Mouse (Mus musculus) kidney, postnatal 0 days (tissue): Measurements from ENCODE around the gene Ahdc1. TPM values are rescaled to one million over a fixed set of nuclear protein-coding genes. Genes with fewer than 3 reads are reported as not detected.

Source experiments
- ATAC-seq: fragments of 200-750 bp; cut with Nextera tagmentation; replicated peaks from 2 replicates; pipeline ENCODE4 v1.8.0; 2017; ENCODE audit warnings: low read depth, moderate number of reproducible peaks, moderate TSS enrichment, moderate library complexity; ENCODE audit not compliant: low FRiP score
- DNase-seq: peaks from one replicate; pipeline ENCODE4 v3.0.0-alpha.2; 2016; ENCODE audit warnings: low spot score
- H3K27ac ChIP-seq: fragments of 300-500 bp; sonication (generic); 2 replicates; pipeline ENCODE4 v1.5.1; 2014; ENCODE audit warnings: mild to moderate bottlenecking
- H3K27me3 ChIP-seq: fragments of 300-500 bp; sonication (generic); 2 replicates; pipeline ENCODE4 v1.6.1; 2014; ENCODE audit warnings: low read length, mixed read lengths; ENCODE audit not compliant: insufficient read depth
- H3K36me3 ChIP-seq: fragments of 300-500 bp; sonication (generic); 2 replicates; pipeline ENCODE4 v1.6.1; 2014; ENCODE audit warnings: low read length, mixed read lengths; ENCODE audit not compliant: insufficient read depth
- H3K4me1 ChIP-seq: fragments of 300-500 bp; sonication (generic); replicated peaks from 2 replicates; pipeline ENCODE4 v1.6.1; 2014; ENCODE audit warnings: antibody characterized with exemption, low read length, mixed read lengths; ENCODE audit not compliant: insufficient read depth
- H3K4me2 ChIP-seq: fragments of 300-500 bp; sonication (generic); 2 replicates; pipeline ENCODE4 v1.6.1; 2014; ENCODE audit warnings: mild to moderate bottlenecking, low read length, moderate library complexity, mixed read lengths
- H3K4me3 ChIP-seq: fragments of 300-500 bp; sonication (generic); replicated peaks from 2 replicates; pipeline ENCODE4 v1.5.1; 2014; ENCODE audit warnings: low read depth, low read length
- H3K9ac ChIP-seq: fragments of 300-500 bp; sonication (generic); 2 replicates; pipeline ENCODE4 v1.6.1; 2014; ENCODE audit warnings: low read depth, low read length
- H3K9me3 ChIP-seq: fragments of 300-500 bp; sonication (generic); replicated peaks from 2 replicates; pipeline ENCODE4 v1.6.1; 2016; ENCODE audit warnings: low read length, inconsistent platforms, mixed read lengths
- CTCF ChIP-seq: IDR thresholded peaks from 2 replicates; pipeline ENCODE4 v1.5.1; 2016; ENCODE audit warnings: antibody characterized with exemption, low read depth, mild to moderate bottlenecking, moderate library complexity
- WGBS: fragments of 180-500 bp; shearing (Covaris S2); extraction: QIAGEN DNeasy Blood & Tissue Kit; methylation state at CpG from one replicate; pipeline ENCODE4 v1.1.7; 2014; 5-methylcytosine and 5-hydroxymethylcytosine counted together
- polyA plus RNA-seq: library from polyadenylated mRNA; unstranded; fragments of >200 nt; fragmentation: Nextera tagmentation; extraction: Ambion mirVana; gene quantifications from 2 replicates; pipeline ENCODE4 v1.2.1, GENCODE M21; 2015

Gene Ahdc1
- polyA plus RNA-seq, 1 experiment from 2014 or later: 6.4 TPM

DNA sequence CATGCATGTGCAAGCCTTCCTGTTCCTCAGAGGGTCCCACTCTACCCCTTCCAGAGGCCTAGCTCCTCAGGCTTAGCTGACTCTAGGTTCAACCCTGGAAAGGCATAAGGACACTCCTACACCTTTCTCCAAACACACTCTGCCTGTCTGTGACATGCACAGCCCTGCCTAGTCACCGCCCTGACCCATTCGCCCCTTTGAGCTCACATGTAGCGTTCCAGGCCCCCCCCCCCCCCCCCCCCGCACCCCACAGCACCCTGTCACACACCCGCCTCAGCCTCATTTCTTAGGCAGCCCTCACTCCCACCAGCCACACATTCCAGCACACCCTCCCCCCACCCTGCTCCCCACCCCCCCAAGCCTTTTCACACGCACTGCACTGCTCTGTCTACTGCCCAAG is 9.7 kb downstream of the Ahdc1 start:
- Histone ChIP-seq H3K4me1 (peaks cover 76% of the 10 kb centered on the region), H3K27ac (peak overlapping the region; percentile 70), H3K9me3 (no peaks in the 10 kb centered on the region), H3K4me3 (no peak overlapping the region), H3K4me2 (0 out of 2 replicates have a peak overlapping the region, but pooled peaks have one; percentile 37), H3K36me3 (peaks cover 4% of the 10 kb centered on the region; the same call in 1 of the 2 replicates), H3K27me3 (no peaks in the 10 kb centered on the region), H3K9ac (no peak overlapping the region)
- 23% methylated on average over 5 of the region's 6 CpGs for WGBS
- ATAC-seq (0 out of 2 replicates have a peak, but pooled peaks have one; percentile 4), DNase-seq (no peak)
- no peak for TF ChIP-seq CTCF

DNA sequence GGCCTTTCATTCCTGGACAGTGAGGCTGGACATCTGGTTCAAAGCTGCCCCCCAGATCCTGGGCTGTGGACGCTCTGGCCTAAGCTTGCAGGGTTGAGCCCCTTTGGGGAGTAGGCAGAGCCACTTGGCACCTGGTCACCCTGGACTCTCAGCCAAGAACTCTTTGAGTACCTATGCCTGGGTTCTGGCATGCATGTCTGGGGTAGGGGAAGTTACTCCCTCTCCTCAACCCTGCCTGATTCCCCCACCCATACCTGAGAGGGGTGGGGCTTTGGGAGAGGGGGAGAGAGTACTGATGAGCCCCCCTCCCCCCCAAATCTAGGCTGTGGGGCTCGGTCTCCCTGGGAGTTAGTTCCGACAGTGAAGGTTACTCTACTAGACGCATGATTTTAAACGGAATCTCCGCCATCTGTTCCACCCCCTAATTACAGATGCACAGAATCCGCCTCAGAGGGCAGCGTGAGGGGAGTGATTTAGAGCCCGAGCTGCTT is 10.2 kb downstream of the Ahdc1 start:
- Histone ChIP-seq H3K9ac (peak overlapping the region; percentile 20; the same call in 1 of the 2 replicates), H3K4me3 (no peak overlapping the region), H3K4me1 (peaks cover 71% of the 10 kb centered on the region), H3K27ac (peak overlapping the region; percentile 70), H3K9me3 (no peaks in the 10 kb centered on the region), H3K27me3 (no peaks in the 10 kb centered on the region), H3K4me2 (peak overlapping the region; percentile 37), H3K36me3 (peaks cover 7% of the 10 kb centered on the region)
- no peak for DNase-seq
- WGBS: 9% methylated on average over 9 of the region's 9 CpGs
- ATAC-seq: 0 out of 2 replicates have a peak, but pooled peaks have one; percentile 1
- TF ChIP-seq CTCF: no peak

DNA sequence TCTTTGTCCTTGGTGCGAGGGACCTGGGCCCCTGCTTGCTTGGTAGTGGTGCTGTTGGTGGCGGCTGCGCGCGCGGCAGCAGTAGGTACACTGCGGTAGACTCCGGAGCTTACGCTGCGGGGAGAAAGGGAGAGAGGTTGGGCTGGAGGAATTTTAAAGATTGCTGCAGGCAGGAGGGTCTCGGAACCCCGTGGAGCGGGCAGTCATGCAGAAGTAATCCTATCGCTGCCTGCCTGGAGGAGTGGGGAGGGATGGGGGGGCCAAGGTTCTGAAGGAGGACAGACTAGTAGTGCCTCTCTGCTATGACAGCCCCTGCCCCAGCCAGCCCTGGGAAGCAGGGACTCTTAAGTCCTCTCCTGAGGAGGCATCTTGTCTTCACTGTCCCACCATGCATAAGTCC is 11.2 kb downstream of the Ahdc1 start:
- DNase-seq: no peak
- peak overlapping the region; percentile 9; the same call in 1 of the 2 replicates for H3K9ac ChIP-seq
- H3K27me3 ChIP-seq: no peaks in the 10 kb centered on the region

GRCm38 (mm10) chr4:133022954-133023635 is 12.0 kb downstream of the Ahdc1 start:
- H3K9me3 ChIP-seq: no peaks in the 10 kb centered on the region
- H3K27me3 ChIP-seq: no peaks in the 10 kb centered on the region
- H3K36me3 ChIP-seq: peaks cover 9% of the 10 kb centered on the region
- H3K9ac ChIP-seq: no peak overlapping the region
- DNase-seq (no peak), ATAC-seq (no peak)
- peak overlapping the region; percentile 13; the same call in 1 of the 2 replicates for H3K27ac ChIP-seq
- no peak for TF ChIP-seq CTCF
- H3K4me2 ChIP-seq: 0 out of 2 replicates have a peak overlapping the region, but pooled peaks have one; percentile 37
- H3K4me3 ChIP-seq: no peak overlapping the region
- H3K4me1 ChIP-seq: peaks cover 60% of the 10 kb centered on the region
- WGBS: 63% methylated on average over 14 of the region's 14 CpGs

More for the DNA sequence above, 11.2 kb downstream of the Ahdc1 start:
- H3K9me3 ChIP-seq: no peaks in the 10 kb centered on the region
- peak overlapping the region; percentile 37 for H3K4me2 ChIP-seq
- WGBS: 33% methylated on average over 14 of the region's 14 CpGs
- ATAC-seq: 0 out of 2 replicates have a peak, but pooled peaks have one; percentile 2
- peak overlapping the region; percentile 57; the same call in 1 of the 2 replicates for H3K27ac ChIP-seq
- no peak for TF ChIP-seq CTCF
- no peak overlapping the region for H3K4me3 ChIP-seq
- H3K4me1 ChIP-seq: peaks cover 65% of the 10 kb centered on the region
- peaks cover 9% of the 10 kb centered on the region for H3K36me3 ChIP-seq

DNA sequence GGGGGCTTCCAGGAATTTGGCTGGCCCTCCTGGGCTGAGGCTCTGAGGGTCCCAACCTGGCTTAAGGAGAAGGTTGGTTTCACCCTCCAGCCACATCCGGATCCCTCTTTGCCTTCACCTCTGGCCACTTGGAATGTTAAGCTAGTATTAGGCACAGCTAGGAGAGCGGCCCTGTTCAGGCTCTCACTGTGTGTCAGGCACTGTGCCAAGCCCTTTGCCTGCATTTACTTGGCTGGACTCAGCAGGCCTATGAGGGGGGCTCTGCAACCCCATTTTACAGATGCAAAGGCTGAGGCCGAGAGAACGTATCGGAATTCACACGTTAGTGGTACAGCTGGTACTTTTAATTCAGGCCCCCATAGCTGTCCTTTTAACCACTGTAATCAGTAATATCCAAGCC is 12.6 kb downstream of the Ahdc1 start:
- H3K27ac ChIP-seq: 0 out of 2 replicates have a peak overlapping the region, but pooled peaks have one; percentile 73
- no peak for DNase-seq
- no peak overlapping the region for H3K4me3 ChIP-seq
- no peak for TF ChIP-seq CTCF
- H3K36me3 ChIP-seq: peaks cover 9% of the 10 kb centered on the region
- no peaks in the 10 kb centered on the region for H3K9me3 ChIP-seq
- ATAC-seq: no peak
- H3K4me2 ChIP-seq: no peak overlapping the region
- WGBS: 76% methylated on average over 6 of the region's 6 CpGs
- H3K27me3 ChIP-seq: no peaks in the 10 kb centered on the region
- H3K4me1 ChIP-seq: peaks cover 60% of the 10 kb centered on the region
- H3K9ac ChIP-seq: no peak overlapping the region

DNA sequence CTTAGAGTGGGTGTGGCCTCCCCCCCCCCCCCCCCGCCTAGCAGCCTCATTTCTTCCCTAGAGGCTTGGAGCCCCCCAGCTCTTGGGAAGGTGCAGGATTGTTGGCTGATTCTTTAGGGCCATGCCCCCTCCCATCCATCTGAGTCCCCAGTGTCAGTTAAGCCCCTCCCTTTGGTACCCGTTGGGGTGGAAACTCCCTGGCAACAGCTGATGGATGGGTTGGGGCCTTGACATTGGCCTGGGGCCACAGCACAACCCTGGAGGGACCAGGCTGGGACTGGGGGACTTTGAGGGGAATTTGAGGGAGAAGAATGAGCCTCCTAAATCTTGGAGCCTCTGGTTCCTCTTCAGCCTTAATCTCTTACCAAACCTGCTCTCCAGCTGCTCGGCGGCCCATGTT is 13.3 kb downstream of the Ahdc1 start:
- no peaks in the 10 kb centered on the region for H3K27me3 ChIP-seq
- no peak overlapping the region for H3K4me3 ChIP-seq
- H3K4me1 ChIP-seq: peaks cover 61% of the 10 kb centered on the region
- no peak for DNase-seq
- no peak for TF ChIP-seq CTCF
- no peak overlapping the region; the same call in 1 of the 2 replicates for H3K9ac ChIP-seq
- ATAC-seq: no peak
- no peaks in the 10 kb centered on the region for H3K9me3 ChIP-seq
- H3K4me2 ChIP-seq: peak overlapping the region; percentile 25; the same call in 1 of the 2 replicates
- 38% methylated on average over 3 of the region's 4 CpGs for WGBS
- H3K36me3 ChIP-seq: peaks cover 9% of the 10 kb centered on the region
- peak overlapping the region; percentile 73 for H3K27ac ChIP-seq
